Mouse (Mus musculus): ENCODE results near the gene Galnt6. TPM values are rescaled to one million over a fixed set of nuclear protein-coding genes. Genes with fewer than 3 reads are reported as not detected.

Gene Galnt6
- polyA plus RNA-seq, 1 experiment = 0.22 TPM

- 0 out of 2 replicates have a peak, but pooled peaks have one; percentile 10 for TF ChIP-seq CTCF (IDR thresholded peaks at IDR 0.05; ENCODE audit: borderline replicate concordance, extremely low read depth, insufficient read depth, insufficient read length)
- TF ChIP-seq POLR2A (IDR thresholded peaks at IDR 0.05; ENCODE audit: borderline replicate concordance, extremely low read depth, insufficient read depth, insufficient read length, poor library complexity, severe bottlenecking) = no peak
- no peak for DNase-seq (ENCODE audit: low read depth)
Observed at GRCm38 (mm10) chr15:100718572-100718971, 10.6 kb downstream of the Galnt6 start.

- TF ChIP-seq CTCF (IDR thresholded peaks at IDR 0.05; ENCODE audit: borderline replicate concordance, extremely low read depth, insufficient read depth, insufficient read length) (no peak), POLR2A (IDR thresholded peaks at IDR 0.05; ENCODE audit: borderline replicate concordance, extremely low read depth, insufficient read depth, insufficient read length, poor library complexity, severe bottlenecking) (no peak)
- DNase-seq (ENCODE audit: low read depth) = no peak
Observed at GRCm38 (mm10) chr15:100717933-100718332, 11.2 kb downstream of the Galnt6 start.

- TF ChIP-seq POLR2A (IDR thresholded peaks at IDR 0.05; ENCODE audit: borderline replicate concordance, extremely low read depth, insufficient read depth, insufficient read length, poor library complexity, severe bottlenecking) (no peak), CTCF (IDR thresholded peaks at IDR 0.05; ENCODE audit: borderline replicate concordance, extremely low read depth, insufficient read depth, insufficient read length) (no peak)
- no peak for DNase-seq (ENCODE audit: low read depth)
Observed at GRCm38 (mm10) chr15:100715399-100715993, 13.7 kb downstream of the Galnt6 start.

- TF ChIP-seq POLR2A (IDR thresholded peaks at IDR 0.05; ENCODE audit: borderline replicate concordance, extremely low read depth, insufficient read depth, insufficient read length, poor library complexity, severe bottlenecking) (no peak), CTCF (IDR thresholded peaks at IDR 0.05; ENCODE audit: borderline replicate concordance, extremely low read depth, insufficient read depth, insufficient read length) (no peak)
- DNase-seq (ENCODE audit: low read depth) = no peak
Observed at GRCm38 (mm10) chr15:100714470-100714869, 14.7 kb downstream of the Galnt6 start.

GRCm38 (mm10) chr15:100710838-100711237, 18.3 kb downstream of the Galnt6 start:
- no peak for DNase-seq (ENCODE audit: low read depth)
- TF ChIP-seq CTCF (IDR thresholded peaks at IDR 0.05; ENCODE audit: borderline replicate concordance, extremely low read depth, insufficient read depth, insufficient read length) = no peak
- no peak for TF ChIP-seq POLR2A (IDR thresholded peaks at IDR 0.05; ENCODE audit: borderline replicate concordance, extremely low read depth, insufficient read depth, insufficient read length, poor library complexity, severe bottlenecking)

- TF ChIP-seq CTCF (IDR thresholded peaks at IDR 0.05; ENCODE audit: borderline replicate concordance, extremely low read depth, insufficient read depth, insufficient read length) (no peak), POLR2A (IDR thresholded peaks at IDR 0.05; ENCODE audit: borderline replicate concordance, extremely low read depth, insufficient read depth, insufficient read length, poor library complexity, severe bottlenecking) (no peak)
- no peak for DNase-seq (ENCODE audit: low read depth)
Observed at GRCm38 (mm10) chr15:100708433-100709078, 20.6 kb downstream of the Galnt6 start.

GRCm38 (mm10) chr15:100706226-100706625, 22.9 kb downstream of the Galnt6 start:
- no peak for DNase-seq (ENCODE audit: low read depth)
- TF ChIP-seq CTCF (IDR thresholded peaks at IDR 0.05; ENCODE audit: borderline replicate concordance, extremely low read depth, insufficient read depth, insufficient read length) (no peak), POLR2A (IDR thresholded peaks at IDR 0.05; ENCODE audit: borderline replicate concordance, extremely low read depth, insufficient read depth, insufficient read length, poor library complexity, severe bottlenecking) (no peak)

GRCm38 (mm10) chr15:100705376-100705775, 23.8 kb downstream of the Galnt6 start:
- DNase-seq (ENCODE audit: low read depth) = no peak
- TF ChIP-seq CTCF (IDR thresholded peaks at IDR 0.05; ENCODE audit: borderline replicate concordance, extremely low read depth, insufficient read depth, insufficient read length) = no peak
- no peak for TF ChIP-seq POLR2A (IDR thresholded peaks at IDR 0.05; ENCODE audit: borderline replicate concordance, extremely low read depth, insufficient read depth, insufficient read length, poor library complexity, severe bottlenecking)

- no peak for TF ChIP-seq POLR2A (IDR thresholded peaks at IDR 0.05; ENCODE audit: borderline replicate concordance, extremely low read depth, insufficient read depth, insufficient read length, poor library complexity, severe bottlenecking)
- no peak for TF ChIP-seq CTCF (IDR thresholded peaks at IDR 0.05; ENCODE audit: borderline replicate concordance, extremely low read depth, insufficient read depth, insufficient read length)
- DNase-seq (ENCODE audit: low read depth) = no peak
Observed at GRCm38 (mm10) chr15:100703913-100704312, 25.3 kb downstream of the Galnt6 start.

GRCm38 (mm10) chr15:100701856-100702255, 27.3 kb downstream of the Galnt6 start:
- no peak for DNase-seq (ENCODE audit: low read depth)
- no peak for TF ChIP-seq CTCF (IDR thresholded peaks at IDR 0.05; ENCODE audit: borderline replicate concordance, extremely low read depth, insufficient read depth, insufficient read length)
- TF ChIP-seq POLR2A (IDR thresholded peaks at IDR 0.05; ENCODE audit: borderline replicate concordance, extremely low read depth, insufficient read depth, insufficient read length, poor library complexity, severe bottlenecking) = no peak

- DNase-seq (ENCODE audit: low read depth) = no peak
- no peak for TF ChIP-seq CTCF (IDR thresholded peaks at IDR 0.05; ENCODE audit: borderline replicate concordance, extremely low read depth, insufficient read depth, insufficient read length)
- TF ChIP-seq POLR2A (IDR thresholded peaks at IDR 0.05; ENCODE audit: borderline replicate concordance, extremely low read depth, insufficient read depth, insufficient read length, poor library complexity, severe bottlenecking) = no peak
Observed at GRCm38 (mm10) chr15:100701108-100701507, 28.1 kb downstream of the Galnt6 start.

GRCm38 (mm10) chr15:100700424-100700823, 28.8 kb downstream of the Galnt6 start:
- TF ChIP-seq POLR2A (IDR thresholded peaks at IDR 0.05; ENCODE audit: borderline replicate concordance, extremely low read depth, insufficient read depth, insufficient read length, poor library complexity, severe bottlenecking) = no peak
- TF ChIP-seq CTCF (IDR thresholded peaks at IDR 0.05; ENCODE audit: borderline replicate concordance, extremely low read depth, insufficient read depth, insufficient read length) = no peak
- no peak for DNase-seq (ENCODE audit: low read depth)
